Mouse (Mus musculus) kidney, embryonic 15.5 days (tissue): ENCODE measurements around the gene Rbfox1. TPM values are rescaled to one million over a fixed set of nuclear protein-coding genes. Genes with fewer than 3 reads are reported as not detected.

Experiments used
- ATAC-seq: fragments of 200-750 bp; cut with Nextera tagmentation; replicated peaks from 2 replicates; pipeline ENCODE4 v1.8.0; 2017; ENCODE audit warnings: moderate TSS enrichment; ENCODE audit not compliant: low FRiP score
- H3K27ac ChIP-seq: fragments of 300-500 bp; sonication (generic); 2 replicates; pipeline ENCODE4 v1.5.1; 2015; ENCODE audit warnings: mild to moderate bottlenecking, inconsistent platforms
- H3K27me3 ChIP-seq: fragments of 300-500 bp; sonication (generic); 2 replicates; pipeline ENCODE4 v1.6.1; 2015; ENCODE audit warnings: inconsistent platforms
- H3K36me3 ChIP-seq: fragments of 300-500 bp; sonication (generic); 2 replicates; pipeline ENCODE4 v1.6.1; 2015; ENCODE audit warnings: inconsistent platforms
- H3K4me1 ChIP-seq: fragments of 300-500 bp; sonication (generic); 2 replicates; pipeline ENCODE4 v1.6.1; 2015; ENCODE audit warnings: inconsistent platforms
- H3K4me2 ChIP-seq: fragments of 300-500 bp; sonication (generic); 2 replicates; pipeline ENCODE4 v1.6.1; 2015; ENCODE audit warnings: moderate library complexity, mild to moderate bottlenecking, inconsistent platforms
- H3K4me3 ChIP-seq: fragments of 300-500 bp; sonication (generic); replicated peaks from 2 replicates; pipeline ENCODE4 v1.5.1; 2015; ENCODE audit warnings: mild to moderate bottlenecking, inconsistent platforms
- H3K9ac ChIP-seq: fragments of 300-500 bp; sonication (generic); 2 replicates; pipeline ENCODE4 v1.6.1; 2015; ENCODE audit warnings: mild to moderate bottlenecking, inconsistent platforms
- H3K9me3 ChIP-seq: fragments of 300-500 bp; sonication (generic); replicated peaks from 2 replicates; pipeline ENCODE4 v1.6.1; 2016; ENCODE audit warnings: inconsistent platforms
- whole genome bisulfite sequencing: fragments of 180-500 bp; shearing (Covaris S2); methylation state at CpG from one replicate; pipeline ENCODE4 v1.1.7; 2015; ENCODE audit warnings: mixed read lengths; 5-methylcytosine and 5-hydroxymethylcytosine counted together
- polyA plus RNA-seq: library from polyadenylated mRNA; unstranded; fragments of >200 nt; fragmentation: Nextera tagmentation; extraction: Ambion mirVana; gene quantifications from 2 replicates; pipeline ENCODE4 v1.2.1, GENCODE M21; 2015

Gene Rbfox1
- polyA plus RNA-seq, 1 experiment from 2014 or later = 6.7 TPM

GRCm38 (mm10) chr16:5910742-5911141 lies 25.6 kb downstream of the Rbfox1 start:
- H3K4me1 ChIP-seq = peaks cover 11% of the 10 kb centered on the region; the same call in 1 of the 2 replicates
- H3K27ac ChIP-seq = no peak overlapping the region
- H3K4me2 ChIP-seq = no peak overlapping the region
- 75% methylated on average over 5 of the region's 5 CpGs for WGBS
- no peaks in the 10 kb centered on the region for H3K9me3 ChIP-seq
- H3K4me3 ChIP-seq = no peak overlapping the region
- no peaks in the 10 kb centered on the region for H3K27me3 ChIP-seq
- ATAC-seq = no peak
- no peak overlapping the region for H3K9ac ChIP-seq
- no peaks in the 10 kb centered on the region for H3K36me3 ChIP-seq

- ATAC-seq = peak; percentile 66
These were observed 26.7 kb downstream of the Rbfox1 start for GRCm38 (mm10) chr16:5911880-5912327.

GRCm38 (mm10) chr16:5917937-5918336 lies 32.8 kb downstream of the Rbfox1 start:
- H3K4me1 ChIP-seq = 0 out of 2 replicates have a peak, but pooled peaks cover 3% of the 10 kb centered on the region
- H3K27ac ChIP-seq = no peak overlapping the region
- ATAC-seq = no peak
- H3K4me2 ChIP-seq = no peak overlapping the region
- no peaks in the 10 kb centered on the region for H3K36me3 ChIP-seq
- no peaks in the 10 kb centered on the region for H3K9me3 ChIP-seq
- H3K9ac ChIP-seq = no peak overlapping the region
- H3K4me3 ChIP-seq = no peak overlapping the region
- H3K27me3 ChIP-seq = no peaks in the 10 kb centered on the region; the same call in 1 of the 2 replicates

More at GRCm38 (mm10) chr16:5911880-5912327, 26.7 kb downstream of the Rbfox1 start:
- 0 out of 2 replicates have a peak overlapping the region, but pooled peaks have one; percentile 51 for H3K27ac ChIP-seq
- peaks cover 11% of the 10 kb centered on the region; the same call in 1 of the 2 replicates for H3K4me1 ChIP-seq
- no peaks in the 10 kb centered on the region for H3K36me3 ChIP-seq
- no peak overlapping the region for H3K4me2 ChIP-seq
- H3K9me3 ChIP-seq = no peaks in the 10 kb centered on the region
- H3K4me3 ChIP-seq = no peak overlapping the region
- H3K27me3 ChIP-seq = no peaks in the 10 kb centered on the region
- H3K9ac ChIP-seq = no peak overlapping the region
- WGBS = 47% methylated on average over 2 of the region's 2 CpGs

GRCm38 (mm10) chr16:5926986-5927385 lies 41.8 kb downstream of the Rbfox1 start:
- H3K36me3 ChIP-seq = no peaks in the 10 kb centered on the region
- no peak overlapping the region for H3K9ac ChIP-seq
- no peak overlapping the region for H3K4me3 ChIP-seq
- ATAC-seq = no peak
- WGBS = 73% methylated on average over 1 of the region's 1 CpGs
- no peak overlapping the region for H3K4me2 ChIP-seq
- no peaks in the 10 kb centered on the region; the same call in 1 of the 2 replicates for H3K27me3 ChIP-seq
- H3K9me3 ChIP-seq = no peaks in the 10 kb centered on the region
- H3K4me1 ChIP-seq = 0 out of 2 replicates have a peak, but pooled peaks cover 6% of the 10 kb centered on the region
- H3K27ac ChIP-seq = no peak overlapping the region

- no peaks in the 10 kb centered on the region for H3K9me3 ChIP-seq
- no peak overlapping the region for H3K9ac ChIP-seq
- no peak overlapping the region for H3K4me3 ChIP-seq
- H3K4me2 ChIP-seq = no peak overlapping the region
- no peaks in the 10 kb centered on the region for H3K27me3 ChIP-seq
- no peaks in the 10 kb centered on the region for H3K36me3 ChIP-seq
- 29% methylated on average over 7 of the region's 7 CpGs for WGBS
- ATAC-seq = 0 out of 2 replicates have a peak, but pooled peaks have one; percentile 36
- H3K4me1 ChIP-seq = 0 out of 2 replicates have a peak, but pooled peaks cover 6% of the 10 kb centered on the region
- no peak overlapping the region for H3K27ac ChIP-seq
These were observed 46.5 kb downstream of the Rbfox1 start for GRCm38 (mm10) chr16:5931680-5932079.

- no peak for ATAC-seq
These were observed 54.9 kb downstream of the Rbfox1 start for GRCm38 (mm10) chr16:5940016-5940415.

GRCm38 (mm10) chr16:5945682-5946081 lies 60.5 kb downstream of the Rbfox1 start:
- no peak overlapping the region for H3K4me3 ChIP-seq
- WGBS = 61% methylated on average over 1 of the region's 1 CpGs
- ATAC-seq = no peak

More at GRCm38 (mm10) chr16:5940016-5940415, 54.9 kb downstream of the Rbfox1 start:
- Histone ChIP-seq H3K27ac (no peak overlapping the region), H3K9me3 (no peaks in the 10 kb centered on the region), H3K27me3 (no peaks in the 10 kb centered on the region), H3K4me2 (no peak overlapping the region), H3K4me3 (no peak overlapping the region), H3K36me3 (no peaks in the 10 kb centered on the region), H3K4me1 (no peaks in the 10 kb centered on the region), H3K9ac (no peak overlapping the region)
- WGBS = 60% methylated on average over 4 of the region's 4 CpGs

GRCm38 (mm10) chr16:5953106-5953505 lies 68.0 kb downstream of the Rbfox1 start:
- no peaks in the 10 kb centered on the region for H3K36me3 ChIP-seq
- H3K27ac ChIP-seq = no peak overlapping the region
- H3K9me3 ChIP-seq = no peaks in the 10 kb centered on the region
- no peak overlapping the region for H3K4me3 ChIP-seq
- no peak overlapping the region for H3K9ac ChIP-seq
- no peaks in the 10 kb centered on the region for H3K4me1 ChIP-seq
- no peak overlapping the region for H3K4me2 ChIP-seq
- 55% methylated on average over 3 of the region's 3 CpGs for WGBS
- ATAC-seq = no peak
- H3K27me3 ChIP-seq = no peaks in the 10 kb centered on the region

More at GRCm38 (mm10) chr16:5945682-5946081, 60.5 kb downstream of the Rbfox1 start:
- H3K4me2 ChIP-seq = no peak overlapping the region
- H3K27me3 ChIP-seq = no peaks in the 10 kb centered on the region
- no peaks in the 10 kb centered on the region for H3K36me3 ChIP-seq
- no peak overlapping the region for H3K9ac ChIP-seq
- no peak overlapping the region for H3K27ac ChIP-seq
- no peaks in the 10 kb centered on the region for H3K4me1 ChIP-seq
- no peaks in the 10 kb centered on the region for H3K9me3 ChIP-seq

- no peaks in the 10 kb centered on the region for H3K36me3 ChIP-seq
- no peak overlapping the region for H3K4me2 ChIP-seq
- no peaks in the 10 kb centered on the region for H3K27me3 ChIP-seq
- H3K9me3 ChIP-seq = no peaks in the 10 kb centered on the region
- no peak for ATAC-seq
- 63% methylated on average over 4 of the region's 4 CpGs for WGBS
- H3K4me3 ChIP-seq = no peak overlapping the region
- no peak overlapping the region for H3K9ac ChIP-seq
- no peaks in the 10 kb centered on the region for H3K4me1 ChIP-seq
- no peak overlapping the region for H3K27ac ChIP-seq
These were observed 72.3 kb downstream of the Rbfox1 start for GRCm38 (mm10) chr16:5957418-5957817.

- H3K4me2 ChIP-seq = no peak overlapping the region
- H3K4me1 ChIP-seq = no peaks in the 10 kb centered on the region
- no peaks in the 10 kb centered on the region for H3K27me3 ChIP-seq
- no peaks in the 10 kb centered on the region for H3K36me3 ChIP-seq
- H3K9ac ChIP-seq = no peak overlapping the region
- WGBS = 71% methylated on average over 3 of the region's 3 CpGs
- no peak overlapping the region for H3K4me3 ChIP-seq
- no peak for ATAC-seq
- H3K27ac ChIP-seq = no peak overlapping the region
- H3K9me3 ChIP-seq = no peaks in the 10 kb centered on the region
These were observed 76.6 kb downstream of the Rbfox1 start for GRCm38 (mm10) chr16:5961786-5962185.

GRCm38 (mm10) chr16:5974172-5974571 lies 89.0 kb downstream of the Rbfox1 start:
- no peak overlapping the region for H3K4me3 ChIP-seq
- WGBS = 78% methylated on average over 2 of the region's 2 CpGs
- no peak for ATAC-seq
- H3K27ac ChIP-seq = no peak overlapping the region
- no peak overlapping the region for H3K9ac ChIP-seq
- no peaks in the 10 kb centered on the region for H3K36me3 ChIP-seq
- H3K9me3 ChIP-seq = no peaks in the 10 kb centered on the region
- no peaks in the 10 kb centered on the region for H3K27me3 ChIP-seq
- H3K4me2 ChIP-seq = no peak overlapping the region
- no peaks in the 10 kb centered on the region for H3K4me1 ChIP-seq

- H3K4me1 ChIP-seq = 0 out of 2 replicates have a peak, but pooled peaks cover 10% of the 10 kb centered on the region
- no peak for ATAC-seq
These were observed 107.2 kb downstream of the Rbfox1 start for GRCm38 (mm10) chr16:5992045-5993011.

More at GRCm38 (mm10) chr16:5992045-5993011, 107.2 kb downstream of the Rbfox1 start:
- Histone ChIP-seq H3K27me3 (no peaks in the 10 kb centered on the region), H3K4me2 (no peak overlapping the region), H3K9me3 (no peaks in the 10 kb centered on the region), H3K4me3 (no peak overlapping the region), H3K36me3 (no peaks in the 10 kb centered on the region), H3K9ac (no peak overlapping the region), H3K27ac (no peak overlapping the region)
- WGBS = 59% methylated on average over 10 of the region's 10 CpGs
